Mouse (Mus musculus) mesoderm, embryonic 11.5 days (tissue): ENCODE measurements around the gene Tpgs1.

Source experiments
- DNase-seq: peaks from one replicate; pipeline ENCODE4 v3.0.0-alpha.2; 2012; ENCODE audit warnings: low read depth, low spot score

Gene Tpgs1

DNA sequence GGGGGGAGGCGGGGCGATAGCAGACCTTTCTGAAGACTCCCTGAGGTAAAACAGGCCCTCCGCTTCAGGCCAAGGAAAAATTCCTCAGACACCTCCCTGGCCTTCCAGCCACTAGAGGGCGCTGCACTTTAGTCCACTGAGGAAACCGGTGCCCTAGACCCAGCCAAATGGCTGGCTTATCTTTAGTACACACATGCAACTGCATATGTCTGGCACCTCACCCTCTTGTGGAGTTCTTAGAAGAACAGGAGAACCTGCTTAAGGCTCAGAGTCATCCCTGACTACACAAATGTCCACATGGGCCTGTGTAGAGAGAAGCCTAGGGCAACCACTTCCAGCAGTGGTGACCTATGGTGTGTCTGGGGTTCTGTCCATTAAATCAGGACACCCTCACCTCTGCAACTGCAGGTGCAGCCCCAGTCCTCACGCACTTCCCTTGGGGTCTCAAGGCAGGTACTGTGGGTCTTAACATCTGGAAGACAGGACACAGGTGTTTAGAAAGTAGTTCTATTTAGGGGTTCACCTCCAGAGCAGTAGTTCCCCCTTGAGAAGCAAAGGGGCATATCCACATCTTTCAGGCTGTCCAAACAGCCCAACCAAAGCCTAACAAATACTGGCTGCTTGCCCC lies 43.4 kb downstream of the Tpgs1 start:
- peak; percentile 84 for DNase-seq

DNA sequence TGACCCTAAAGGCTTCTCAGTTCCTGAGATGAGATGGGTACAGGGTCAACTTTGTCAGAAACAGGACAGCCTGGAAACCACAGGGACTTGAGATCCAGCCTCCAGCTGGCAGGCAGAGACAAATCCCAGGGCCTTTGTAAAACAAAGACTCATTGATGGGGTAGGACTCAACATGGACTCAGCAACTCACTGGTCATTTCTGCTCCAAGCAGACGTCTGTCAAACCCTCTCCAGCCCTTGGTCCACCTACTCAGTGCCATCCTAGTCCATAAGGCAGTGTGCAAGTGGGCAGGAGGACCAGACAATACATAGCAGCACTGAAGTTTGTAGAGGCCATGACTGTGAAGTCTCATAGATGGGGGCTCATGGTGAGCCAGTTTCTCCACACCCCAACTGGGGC lies 44.0 kb downstream of the Tpgs1 start:
- DNase-seq = no peak

DNA sequence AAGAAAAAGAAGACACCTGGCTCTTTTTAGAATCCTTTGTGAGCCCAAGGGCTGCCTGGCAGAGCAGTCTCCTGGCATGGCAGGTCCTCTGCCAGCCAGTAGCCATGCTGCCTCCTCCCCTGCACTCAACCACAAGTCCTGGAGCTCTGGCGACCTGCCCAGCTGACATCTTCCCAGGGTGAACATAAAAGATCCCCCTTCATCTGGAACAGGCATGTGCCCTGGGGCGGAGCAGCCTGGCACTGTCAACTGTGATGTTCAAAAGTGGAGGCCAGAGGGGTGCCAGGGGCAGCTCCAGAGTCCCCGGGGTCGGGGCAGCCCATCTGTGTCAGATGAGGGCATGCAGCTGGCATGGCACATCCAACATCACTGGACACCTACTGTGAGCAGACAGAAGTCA lies 45.8 kb downstream of the Tpgs1 start:
- DNase-seq = no peak

DNA sequence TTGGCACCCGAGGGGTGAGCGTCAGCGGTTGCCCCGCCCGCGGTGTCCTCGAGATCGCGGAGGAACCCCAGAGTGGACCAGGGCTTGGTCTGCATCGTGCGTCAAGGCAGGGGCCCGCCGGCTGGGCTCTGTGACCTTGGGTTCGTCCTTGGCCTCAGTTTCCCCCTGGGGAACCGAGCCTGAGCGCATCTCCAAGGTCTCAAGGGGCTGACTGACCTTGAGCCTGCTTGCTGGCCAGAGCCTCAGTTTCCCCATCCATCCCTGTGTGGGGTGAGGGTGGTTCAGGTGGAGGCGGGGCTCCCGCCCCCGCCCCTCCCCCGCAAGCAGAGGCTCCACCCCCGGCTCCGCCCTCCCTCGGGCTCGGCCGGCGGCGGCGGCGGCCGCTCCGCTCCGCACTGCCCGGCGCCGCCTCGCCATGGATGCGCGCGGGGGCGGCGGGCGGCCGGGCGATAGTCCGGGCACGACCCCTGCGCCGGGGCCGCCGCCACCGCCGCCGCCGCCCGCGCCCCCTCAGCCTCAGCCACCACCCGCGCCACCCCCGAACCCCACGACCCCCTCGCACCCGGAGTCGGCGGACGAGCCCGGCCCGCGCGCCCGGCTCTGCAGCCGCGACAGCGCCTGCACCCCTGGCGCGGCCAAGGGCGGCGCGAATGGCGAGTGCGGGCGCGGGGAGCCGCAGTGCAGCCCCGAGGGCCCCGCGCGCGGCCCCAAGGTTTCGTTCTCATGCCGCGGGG lies 47.3 kb downstream of the Tpgs1 start, which contains the start of gene Hcn2:
TSS of gene Hcn2 (plus strand) at position 381 of the 734 bp plus-strand sequence.
- DNase-seq = no peak

DNA sequence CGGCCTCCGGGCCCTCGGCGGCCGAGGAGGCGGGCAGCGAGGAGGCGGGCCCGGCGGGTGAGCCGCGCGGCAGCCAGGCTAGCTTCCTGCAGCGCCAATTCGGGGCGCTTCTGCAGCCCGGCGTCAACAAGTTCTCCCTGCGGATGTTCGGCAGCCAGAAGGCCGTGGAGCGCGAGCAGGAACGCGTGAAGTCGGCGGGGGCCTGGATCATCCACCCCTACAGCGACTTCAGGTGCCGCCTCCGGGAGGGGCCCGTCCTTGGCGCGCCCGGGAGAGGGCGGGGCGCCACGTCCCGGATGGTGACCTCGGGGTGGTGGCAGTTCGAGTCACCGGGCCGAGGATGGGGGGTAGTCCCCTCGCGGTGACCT lies 47.8 kb downstream of the Tpgs1 start:
- DNase-seq = no peak

DNA sequence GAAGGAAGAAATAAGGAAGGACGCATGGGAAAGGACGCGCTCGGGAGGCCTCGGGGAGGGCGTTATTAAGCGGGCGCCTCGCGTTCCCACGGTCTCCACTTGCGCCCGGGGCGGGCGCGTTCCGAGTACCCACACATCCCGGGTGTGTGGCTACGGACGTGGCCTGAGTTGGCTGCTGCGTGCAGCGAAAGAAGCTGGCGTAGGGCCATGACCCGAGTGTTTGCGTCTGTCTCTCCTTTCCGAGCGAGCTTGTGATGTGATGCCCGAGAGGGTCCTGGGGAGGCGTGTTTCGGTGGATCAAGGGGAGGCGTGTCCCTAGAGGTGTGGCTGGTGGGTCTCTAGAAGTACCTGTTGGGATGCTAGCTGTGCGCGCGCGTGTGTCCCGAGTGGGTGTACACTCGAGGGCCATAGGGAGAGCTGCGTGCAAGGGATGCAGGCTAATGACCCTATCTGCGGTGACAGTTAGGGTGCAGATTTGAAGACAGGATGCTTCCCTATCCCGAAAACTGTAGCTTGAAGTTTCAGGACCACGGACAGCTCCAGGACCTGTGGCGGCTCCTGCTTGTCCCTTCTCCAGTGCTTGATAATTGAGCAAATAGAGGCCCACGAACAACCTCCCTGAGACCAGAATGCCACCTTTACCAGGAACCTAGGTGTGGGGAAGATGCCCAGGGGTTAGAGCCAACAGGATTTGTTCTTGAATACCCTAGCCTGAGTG lies 48.6 kb downstream of the Tpgs1 start:
- DNase-seq = peak; percentile 90

DNA sequence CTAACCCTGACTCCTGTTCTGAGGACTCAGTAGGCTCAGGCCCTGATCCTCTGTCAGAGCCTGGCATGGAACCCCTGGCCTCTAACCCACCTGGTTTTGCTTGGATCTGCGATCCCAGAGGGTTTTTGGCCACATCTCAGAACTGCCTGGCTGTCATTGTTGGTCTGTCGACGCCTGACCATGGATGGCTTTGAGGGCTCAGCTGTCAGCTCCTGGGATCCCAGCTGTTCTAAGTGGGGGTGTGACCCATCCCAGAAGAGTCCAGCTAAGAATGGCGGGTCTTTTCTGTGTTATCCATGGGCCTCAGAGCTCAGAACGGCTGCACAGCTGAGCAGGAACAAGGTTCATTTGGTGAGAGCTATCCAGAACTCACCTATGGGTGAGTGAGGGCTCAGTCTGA lies 51.9 kb downstream of the Tpgs1 start:
- no peak for DNase-seq

DNA sequence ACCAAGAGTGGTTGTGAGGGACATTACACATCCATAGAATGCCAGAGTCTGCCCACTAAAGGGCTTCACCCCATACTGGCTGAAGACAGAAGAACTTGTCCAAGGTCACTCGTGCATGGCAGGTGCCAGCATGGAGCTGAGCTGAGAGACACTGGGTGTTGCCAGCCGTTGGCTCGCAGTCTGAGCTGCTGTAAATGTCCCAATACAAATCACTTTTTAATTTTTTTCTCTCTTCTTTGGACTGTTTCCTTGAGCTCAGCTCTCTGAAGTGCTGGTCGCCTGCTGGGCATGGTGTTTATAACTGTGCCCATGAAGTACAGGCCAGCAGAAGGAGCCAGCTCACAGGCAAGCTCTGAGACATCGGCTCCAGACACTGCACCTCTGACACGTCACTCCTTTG lies 53.9 kb downstream of the Tpgs1 start:
- DNase-seq = no peak

DNA sequence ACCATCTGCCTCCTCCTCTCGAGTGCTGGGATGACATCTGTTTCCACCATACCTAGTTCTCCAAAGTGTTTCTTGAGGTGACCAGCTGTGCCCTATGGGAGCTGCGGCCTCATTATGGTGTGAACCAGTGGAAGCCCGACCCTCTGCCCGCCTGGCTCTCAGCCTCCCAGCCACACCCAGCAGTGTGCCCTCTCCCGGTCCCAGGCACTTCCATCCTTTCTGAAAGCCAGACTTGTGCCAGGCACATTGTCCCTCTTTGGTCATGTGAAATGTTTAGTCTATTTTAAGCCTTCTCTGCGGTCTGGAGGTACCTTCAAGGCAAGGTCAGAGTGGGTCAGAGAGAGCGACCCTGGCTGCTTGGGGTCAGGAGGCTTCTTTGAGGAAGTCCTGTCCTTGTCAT lies 54.5 kb downstream of the Tpgs1 start:
- DNase-seq = no peak
